Mouse (Mus musculus): ENCODE results near the gene Zfp39.

The Zfp39 gene

GRCm38 (mm10) chr11:58903511-58904409 lies at the start of gene Zfp39:
Gene Zfp39, minus strand, starts transcription at chr11:58904225.
- DNase-seq, result peak; percentile 98 to 99

GRCm38 (mm10) chr11:58953351-58954169 lies 49.5 kb upstream of the Zfp39 start:
- DNase-seq, result peak; percentile 71 to 76

- DNase-seq, result peak in 1 of 2 experiments; percentile 15
Observed at GRCm38 (mm10) chr11:58951210-58951609, 47.2 kb upstream of the Zfp39 start.

GRCm38 (mm10) chr11:58949480-58950431 lies 45.7 kb upstream of the Zfp39 start:
- peak; percentile 89 for DNase-seq

GRCm38 (mm10) chr11:58948542-58949479 lies 44.8 kb upstream of the Zfp39 start, which contains the start of gene Hist3h2ba:
Gene Hist3h2ba, plus strand, starts transcription at chr11:58948920.
- peak; percentile 87 to 88 for DNase-seq

GRCm38 (mm10) chr11:58947798-58948528 lies 43.9 kb upstream of the Zfp39 start:
- peak; percentile 85 for DNase-seq

GRCm38 (mm10) chr11:58947306-58947705 lies 43.3 kb upstream of the Zfp39 start:
- peak in 1 of 2 experiments; percentile 51 for DNase-seq

GRCm38 (mm10) chr11:58944136-58944535 lies 40.1 kb upstream of the Zfp39 start:
- DNase-seq, result no peak

- no peak for DNase-seq
Observed at GRCm38 (mm10) chr11:58939088-58939439, 35.0 kb upstream of the Zfp39 start.

- peak; percentile 96 for DNase-seq
Observed at GRCm38 (mm10) chr11:58938322-58939087, 34.5 kb upstream of the Zfp39 start, which contains the start of gene Rnf187. Gene Rnf187, minus strand, starts transcription at chr11:58938916.

GRCm38 (mm10) chr11:58937909-58938308 lies 33.9 kb upstream of the Zfp39 start:
- DNase-seq, result peak; percentile 57 to 58

GRCm38 (mm10) chr11:58931576-58931975 lies 27.6 kb upstream of the Zfp39 start:
- peak in 1 of 2 experiments; percentile 40 for DNase-seq

GRCm38 (mm10) chr11:58930254-58930653 lies 26.2 kb upstream of the Zfp39 start:
- no peak for DNase-seq

GRCm38 (mm10) chr11:58929641-58930040 lies 25.6 kb upstream of the Zfp39 start:
- no peak for DNase-seq

- DNase-seq, result no peak
Observed at GRCm38 (mm10) chr11:58929055-58929454, 25.0 kb upstream of the Zfp39 start.

GRCm38 (mm10) chr11:58927790-58928651 lies 24.0 kb upstream of the Zfp39 start:
- peak; percentile 79 to 84 for DNase-seq

GRCm38 (mm10) chr11:58927053-58927452 lies 23.0 kb upstream of the Zfp39 start:
- DNase-seq, result no peak

GRCm38 (mm10) chr11:58926651-58927050 lies 22.6 kb upstream of the Zfp39 start:
- no peak for DNase-seq
